Mouse (Mus musculus): ENCODE data around the gene Bsg. TPM values are rescaled to one million over a fixed set of nuclear protein-coding genes. Genes with fewer than 3 reads are reported as not detected.
"Not testable (repeated sequence)": the region's sequence is repeated elsewhere in the genome, so short reads cannot be mapped to it uniquely, and the experiment has no call there.

The Bsg gene
- polyA plus RNA-seq, 1 experiment: 1,268 TPM

DNA sequence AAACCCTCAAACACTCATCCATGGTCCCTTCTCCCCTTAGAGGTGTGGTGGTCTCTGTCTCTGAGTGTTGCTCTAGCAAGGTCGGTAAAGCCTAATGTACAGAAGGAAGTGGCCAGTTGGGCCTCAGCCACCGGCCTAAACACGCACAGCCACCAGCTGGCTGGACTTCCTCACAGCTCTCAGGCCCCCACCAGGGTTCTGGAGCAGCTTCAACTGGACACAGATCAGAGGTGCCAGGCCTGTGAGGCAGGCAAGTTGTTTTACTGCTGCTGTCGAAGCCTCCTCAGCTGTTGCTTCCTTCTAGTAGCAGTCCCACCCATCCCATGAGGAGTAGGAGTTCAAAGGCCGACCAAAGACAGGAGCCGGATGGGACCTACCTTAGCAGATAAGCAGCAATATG lies 6.4 kb upstream of the Bsg start:
- Histone ChIP-seq H3K79me2 (ENCODE audit: control insufficient read depth, insufficient read depth) (no peaks in the 10 kb centered on the region), H3ac (ENCODE audit: control insufficient read depth, insufficient read length) (no peak overlapping the region), H3K27me3 (ENCODE audit: control insufficient read depth, insufficient read depth, insufficient read length) (no peaks in the 10 kb centered on the region), H3K4me3 (no peak overlapping the region), H3K4me2 (ENCODE audit: low read depth) (no peak overlapping the region), H3K36me3 (ENCODE audit: control insufficient read depth, insufficient read depth) (no peaks in the 10 kb centered on the region)
- TF ChIP-seq MYOD1 (IDR thresholded peaks at IDR 0.05; ENCODE audit: control insufficient read depth in 1 of 3, insufficient read length in 2 of 3, low read depth in 2 of 3) (peak in 2 of 3 experiments; percentile 4 to 55), TCF3 (IDR thresholded peaks at IDR 0.05; ENCODE audit: insufficient read length, low read depth) (no peak), MYOG (IDR thresholded peaks at IDR 0.05; ENCODE audit: control insufficient read depth in 1 of 3, insufficient read depth in 1 of 3, insufficient read length in 2 of 3, low read depth in 2 of 3) (peak in 2 of 3 experiments; percentile 8 to 52), REST (IDR thresholded peaks at IDR 0.05; ENCODE audit: insufficient read depth, insufficient read length) (no peak), POLR2A (IDR thresholded peaks at IDR 0.05; ENCODE audit: insufficient read length, low read depth) (no peak), MAX (IDR thresholded peaks at IDR 0.05; ENCODE audit: low read depth) (no peak), E2F4 (IDR thresholded peaks at IDR 0.05; ENCODE audit: insufficient read depth) (no peak), POLR2AphosphoS2 (IDR thresholded peaks at IDR 0.05; ENCODE audit: insufficient read length, low read depth) (no peak)

DNA sequence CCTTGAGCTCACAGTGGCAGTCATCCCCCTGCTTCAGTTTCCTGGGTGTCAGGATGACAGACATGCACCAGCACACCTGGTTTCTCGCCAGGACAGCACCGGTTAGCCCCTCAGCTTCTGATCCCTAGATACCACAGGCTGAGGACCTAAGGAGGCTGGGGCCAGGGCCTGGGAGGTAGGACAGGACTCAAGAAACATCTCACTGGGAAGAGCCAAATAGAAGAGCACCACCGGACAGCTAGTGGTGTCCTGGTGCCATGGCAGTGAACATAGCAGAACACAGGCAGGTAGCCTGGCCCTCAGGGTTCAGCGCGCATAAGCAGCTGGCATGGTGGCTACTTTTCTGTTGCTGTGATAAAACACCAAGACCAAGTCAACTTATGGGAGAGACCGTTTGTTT lies 5.8 kb upstream of the Bsg start:
- no peak overlapping the region for H3K4me2 ChIP-seq (ENCODE audit: low read depth)
- H3K27me3 ChIP-seq (ENCODE audit: control insufficient read depth, insufficient read depth, insufficient read length): no peaks in the 10 kb centered on the region
- no peak for TF ChIP-seq USF1 (IDR thresholded peaks at IDR 0.05; ENCODE audit: low read depth)
- no peak for TF ChIP-seq MAX (IDR thresholded peaks at IDR 0.05; ENCODE audit: low read depth)
- TF ChIP-seq MYOG (IDR thresholded peaks at IDR 0.05; ENCODE audit: control insufficient read depth in 1 of 3, insufficient read depth in 1 of 3, insufficient read length in 2 of 3, low read depth in 2 of 3): no peak

DNA sequence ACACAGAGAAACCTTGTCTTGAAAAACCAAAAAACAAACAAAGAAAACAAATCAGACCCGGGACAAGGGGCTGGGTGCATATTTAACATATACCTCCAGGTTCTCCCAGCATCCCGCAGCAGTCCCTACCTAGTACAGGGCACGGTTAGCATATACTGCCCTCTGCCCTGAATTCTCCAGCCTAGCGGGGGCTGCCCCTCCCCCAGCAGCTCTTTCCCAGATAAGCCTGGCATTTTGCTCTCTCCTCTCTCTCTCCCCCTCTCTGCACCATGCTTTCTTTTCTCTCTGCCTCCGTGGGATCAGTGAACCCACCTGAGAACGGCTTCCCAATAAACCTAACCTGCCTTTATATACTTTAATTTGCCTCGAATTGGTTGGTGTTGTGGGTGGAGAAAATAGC lies 3.6 kb upstream of the Bsg start:
- H3ac ChIP-seq (ENCODE audit: control insufficient read depth, insufficient read length): no peak overlapping the region
- no peaks in the 10 kb centered on the region for H3K36me3 ChIP-seq (ENCODE audit: control insufficient read depth, insufficient read depth)
- peak overlapping the region; percentile 50 for H3K4me2 ChIP-seq (ENCODE audit: low read depth)
- H3K79me2 ChIP-seq (ENCODE audit: control insufficient read depth, insufficient read depth): peaks cover 13% of the 10 kb centered on the region
- no peaks in the 10 kb centered on the region for H3K27me3 ChIP-seq (ENCODE audit: control insufficient read depth, insufficient read depth, insufficient read length)
- no peak overlapping the region for H3K4me3 ChIP-seq
- TF ChIP-seq TCF12 (IDR thresholded peaks at IDR 0.05; ENCODE audit: insufficient read depth, poor library complexity, severe bottlenecking) (no peak), POLR2A (IDR thresholded peaks at IDR 0.05; ENCODE audit: insufficient read length, low read depth) (no peak), CEBPB (IDR thresholded peaks at IDR 0.05; ENCODE audit: insufficient read depth, poor library complexity, severe bottlenecking) (no peak), E2F4 (IDR thresholded peaks at IDR 0.05; ENCODE audit: insufficient read depth) (no peak), MYOD1 (IDR thresholded peaks at IDR 0.05; ENCODE audit: control insufficient read depth in 1 of 3, insufficient read length in 2 of 3, low read depth in 2 of 3) (no peak), REST (IDR thresholded peaks at IDR 0.05; ENCODE audit: insufficient read depth, insufficient read length) (no peak), MAX (IDR thresholded peaks at IDR 0.05; ENCODE audit: low read depth) (no peak), TCF3 (IDR thresholded peaks at IDR 0.05; ENCODE audit: insufficient read length, low read depth) (no peak), MYOG (IDR thresholded peaks at IDR 0.05; ENCODE audit: control insufficient read depth in 1 of 3, insufficient read depth in 1 of 3, insufficient read length in 2 of 3, low read depth in 2 of 3) (no peak), POLR2AphosphoS2 (IDR thresholded peaks at IDR 0.05; ENCODE audit: insufficient read length, low read depth) (no peak), USF1 (IDR thresholded peaks at IDR 0.05; ENCODE audit: low read depth) (no peak), SRF (IDR thresholded peaks at IDR 0.05; ENCODE audit: control insufficient read depth, insufficient read length, low read depth) (no peak)

More for the DNA sequence above, 5.8 kb upstream of the Bsg start:
- Histone ChIP-seq H3ac (ENCODE audit: control insufficient read depth, insufficient read length) (no peak overlapping the region), H3K79me2 (ENCODE audit: control insufficient read depth, insufficient read depth) (no peaks in the 10 kb centered on the region), H3K4me3 (no peak overlapping the region), H3K36me3 (ENCODE audit: control insufficient read depth, insufficient read depth) (no peaks in the 10 kb centered on the region)

DNA sequence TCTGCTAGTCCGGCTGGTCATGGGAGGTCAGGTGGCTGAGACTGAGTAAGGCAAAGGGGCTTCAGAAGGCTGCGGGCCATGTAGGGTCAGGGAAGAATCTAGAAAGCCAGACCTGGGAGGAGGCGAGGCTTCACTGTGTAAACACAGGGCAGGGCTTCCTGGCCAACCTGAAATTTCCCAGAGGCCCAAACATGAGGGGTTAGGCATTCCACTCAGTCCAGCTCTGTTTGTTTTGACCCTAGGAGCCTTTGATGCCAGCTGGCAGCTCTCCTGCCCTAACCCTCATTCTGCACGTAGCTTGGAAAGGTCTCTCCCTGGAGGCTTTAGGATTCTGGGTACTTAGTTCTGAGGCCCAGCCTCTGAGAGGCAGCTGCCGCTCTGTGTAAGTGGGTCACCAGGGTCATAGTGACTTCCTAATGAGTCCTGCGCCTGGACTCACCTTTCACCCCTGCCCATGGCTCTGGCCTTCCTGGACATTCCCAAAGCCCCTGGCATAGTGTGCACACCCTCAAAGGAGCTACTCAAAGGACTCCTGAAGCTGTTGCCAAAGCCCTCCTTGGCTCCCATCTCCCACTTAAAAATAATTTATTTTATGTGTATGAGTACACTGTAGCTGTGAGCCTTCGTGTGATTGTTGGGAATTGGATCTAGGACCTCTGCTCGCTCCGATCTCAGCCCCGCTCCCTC lies 2.7 kb upstream of the Bsg start:
- peaks cover 23% of the 10 kb centered on the region for H3K79me2 ChIP-seq (ENCODE audit: control insufficient read depth, insufficient read depth)
- no peaks in the 10 kb centered on the region for H3K27me3 ChIP-seq (ENCODE audit: control insufficient read depth, insufficient read depth, insufficient read length)
- peak overlapping the region; percentile 50 for H3K4me2 ChIP-seq (ENCODE audit: low read depth)
- no peak overlapping the region for H3K4me3 ChIP-seq
- H3K36me3 ChIP-seq (ENCODE audit: control insufficient read depth, insufficient read depth): no peaks in the 10 kb centered on the region
- H3ac ChIP-seq (ENCODE audit: control insufficient read depth, insufficient read length): no peak overlapping the region
- TF ChIP-seq MYOD1 (IDR thresholded peaks at IDR 0.05; ENCODE audit: control insufficient read depth in 1 of 3, insufficient read length in 2 of 3, low read depth in 2 of 3): no peak
- TF ChIP-seq TCF3 (IDR thresholded peaks at IDR 0.05; ENCODE audit: insufficient read length, low read depth): no peak
- no peak for TF ChIP-seq TCF12 (IDR thresholded peaks at IDR 0.05; ENCODE audit: insufficient read depth, poor library complexity, severe bottlenecking)
- TF ChIP-seq SRF (IDR thresholded peaks at IDR 0.05; ENCODE audit: control insufficient read depth, insufficient read length, low read depth): no peak
- TF ChIP-seq MYOG (IDR thresholded peaks at IDR 0.05; ENCODE audit: control insufficient read depth in 1 of 3, insufficient read depth in 1 of 3, insufficient read length in 2 of 3, low read depth in 2 of 3): no peak
- no peak for TF ChIP-seq REST (IDR thresholded peaks at IDR 0.05; ENCODE audit: insufficient read depth, insufficient read length)
- no peak for TF ChIP-seq POLR2A (IDR thresholded peaks at IDR 0.05; ENCODE audit: insufficient read length, low read depth)
- TF ChIP-seq E2F4 (IDR thresholded peaks at IDR 0.05; ENCODE audit: insufficient read depth): no peak
- no peak for TF ChIP-seq USF1 (IDR thresholded peaks at IDR 0.05; ENCODE audit: low read depth)
- TF ChIP-seq CEBPB (IDR thresholded peaks at IDR 0.05; ENCODE audit: insufficient read depth, poor library complexity, severe bottlenecking): no peak
- TF ChIP-seq MAX (IDR thresholded peaks at IDR 0.05; ENCODE audit: low read depth): no peak
- TF ChIP-seq POLR2AphosphoS2 (IDR thresholded peaks at IDR 0.05; ENCODE audit: insufficient read length, low read depth): no peak

DNA sequence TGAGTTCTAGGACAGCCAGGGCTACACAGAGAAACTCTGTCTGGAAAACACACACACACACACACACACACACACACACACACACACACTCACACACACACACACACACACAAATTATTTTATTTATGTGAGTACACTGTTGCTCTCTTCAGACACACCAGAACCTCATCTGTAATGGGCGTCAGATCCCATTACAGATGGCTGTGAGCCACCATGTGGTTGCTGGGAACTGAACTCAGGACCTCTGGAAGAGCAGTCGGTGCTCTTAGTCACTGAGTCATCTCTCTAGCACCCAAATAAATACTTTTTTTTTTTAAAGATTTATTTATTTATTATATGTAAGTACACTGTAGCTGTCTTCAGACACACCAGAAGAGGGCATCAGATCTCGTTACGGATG lies 1.3 kb upstream of the Bsg start:
- not testable (repeated sequence) for H3ac ChIP-seq (ENCODE audit: control insufficient read depth, insufficient read length); H3K36me3 ChIP-seq (ENCODE audit: control insufficient read depth, insufficient read depth); H3K4me2 ChIP-seq (ENCODE audit: low read depth); H3K4me3 ChIP-seq; H3K27me3 ChIP-seq (ENCODE audit: control insufficient read depth, insufficient read depth, insufficient read length)
- peaks cover 36% of the 10 kb centered on the region for H3K79me2 ChIP-seq (ENCODE audit: control insufficient read depth, insufficient read depth)
